10 mouse cellular contexts compared by ENCODE assay signal in the genomic region with DNA sequence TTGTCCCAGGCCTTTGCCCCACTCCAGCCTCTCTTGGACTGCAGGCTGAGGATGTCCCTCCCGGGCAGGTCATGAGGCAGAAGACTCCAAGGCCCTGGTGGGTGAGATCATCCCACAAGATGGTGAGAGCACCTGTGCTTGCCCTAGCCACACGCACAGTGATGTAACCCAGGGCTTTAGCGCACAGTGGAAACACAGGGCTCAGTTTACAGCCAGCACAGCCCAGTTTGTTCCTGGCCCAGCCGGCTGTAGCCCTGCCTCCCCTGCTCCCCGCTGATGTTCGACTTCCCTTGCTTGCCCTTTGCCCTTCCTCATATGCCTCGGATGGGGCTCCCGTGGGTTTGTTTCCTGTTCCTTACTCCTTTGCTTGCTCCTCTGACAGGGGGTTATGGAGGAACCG. TPM values are rescaled to one million over a fixed set of nuclear protein-coding genes. Genes with fewer than 3 reads are reported as not detected.
DNase-seq lines count a peak whose midpoint lies in the region; ATAC-seq and TF ChIP-seq lines count a peak whose summit lies in the region.
"Had no signal": no experiment of that assay in that cellular context is flagged by ENCODE, and none has a peak within 500 bp of the region (broad histone marks: within the 10 kb centered on the region; RNA-seq: fewer than 3 reads in every experiment).

No protein-coding gene starts in this region.

- H3K36me3 ChIP-seq in heart, embryonic 13.5 days, result peaks cover 69% of the 10 kb centered on the region
- H3K36me3 ChIP-seq in megakaryocyte, embryonic 14.5 days (replicated peaks; ENCODE audit: low read length), result peaks cover 4% of the 10 kb centered on the region
- H3K36me3 ChIP-seq: embryonic facial prominence, embryonic 13.5 days had no signal

- H3K27me3 ChIP-seq in heart, embryonic 13.5 days (replicated peaks), result no peaks in the 10 kb centered on the region
- peaks cover 2% of the 10 kb centered on the region for H3K27me3 ChIP-seq in megakaryocyte, embryonic 14.5 days (replicated peaks)
- H3K27me3 ChIP-seq: embryonic facial prominence, embryonic 13.5 days had no signal

- H3K27ac ChIP-seq in heart, embryonic 13.5 days (replicated peaks), result peak overlapping the region; percentile 98
- no peak overlapping the region for H3K27ac ChIP-seq in layer of hippocampus, adult 2 months
- H3K27ac ChIP-seq: embryonic facial prominence, embryonic 13.5 days had no signal

- no peak for TF ChIP-seq CTCF in layer of hippocampus, adult 2 months (conservative IDR thresholded peaks at IDR 0.05)

- H3K4me1 ChIP-seq in heart, embryonic 13.5 days, result peaks cover 85% of the 10 kb centered on the region
- peaks cover 87% of the 10 kb centered on the region for H3K4me1 ChIP-seq in megakaryocyte, embryonic 14.5 days

- H3K4me2 ChIP-seq in heart, embryonic 13.5 days, result no peak overlapping the region
- H3K4me2 ChIP-seq: embryonic facial prominence, embryonic 13.5 days had no signal

- DNase-seq in heart, postnatal 36 days, result no peak
- peak; percentile 35 for DNase-seq in forelimb bud, embryonic 11.5 days (ENCODE audit: low read depth, low spot score)
- no peak for DNase-seq in layer of hippocampus, adult 2 months (ENCODE audit: low spot score in 2 of 2)
- no peak for DNase-seq in adrenal gland, adult 18-20 months (ENCODE audit: low spot score in 2 of 2)
- DNase-seq in cerebellum, adult 9-11 months, result no peak
- DNase-seq: left cerebral cortex, postnatal 4 days had no signal

- 48% methylated on average over 9 of the region's 9 CpGs for WGBS in heart, embryonic 13.5 days

- no peak overlapping the region for H3K4me3 ChIP-seq in heart, embryonic 13.5 days
- peak overlapping the region; percentile 85 for H3K4me3 ChIP-seq in megakaryocyte, embryonic 14.5 days (replicated peaks)
- H3K4me3 ChIP-seq in layer of hippocampus, adult 2 months, result no peak overlapping the region
- H3K4me3 ChIP-seq: embryonic facial prominence, embryonic 13.5 days had no signal

- no peaks in the 10 kb centered on the region for H3K9me3 ChIP-seq in heart, embryonic 13.5 days
- no peaks in the 10 kb centered on the region for H3K9me3 ChIP-seq in megakaryocyte, embryonic 14.5 days
- H3K9me3 ChIP-seq: embryonic facial prominence, embryonic 13.5 days had no signal

- ATAC-seq in heart, embryonic 13.5 days (ENCODE audit: extremely low read depth, insufficient number of reproducible peaks, low FRiP score, low TSS enrichment), result no peak
- peak; percentile 44 for ATAC-seq in CD4-positive, CD25-positive, alpha-beta regulatory T cell, adult 4 months

- peak overlapping the region; percentile 15 for H3K9ac ChIP-seq in heart, embryonic 13.5 days
- H3K9ac ChIP-seq: embryonic facial prominence, embryonic 13.5 days had no signal

- intact Hi-C loops in heart, postnatal 36 days (cut with DNase I), result loop anchor here (5.0 kb wide), 1 partner anchor 63 kb away; no protein-coding TSS in a partner anchor

RNA-seq across cellular contexts. Expression of gene Alpk3, which starts 17.1 kb away (rescaled TPM):
- 21.4 and 23.5 TPM in 2 replicates for polyA plus RNA-seq in heart, embryonic 13.5 days (2015; fragmentation: Nextera tagmentation; extraction: Ambion mirVana)
- total RNA-seq in heart, postnatal 36 days (2021), result 100 to 1,000 TPM; 107 to 112 TPM
- polyA plus RNA-seq in CD4-positive, CD25-positive, alpha-beta regulatory T cell, adult 4 months (2017; shearing (Covaris generic)), result under 1 TPM; 0.29 to 0.46 TPM
- polyA plus RNA-seq in megakaryocyte, embryonic 14.5 days (2012; ENCODE audit: insufficient read depth, low replicate concordance), result 0.65 and 1.6 TPM in 2 replicates
- under 1 TPM; 0.64 to 0.67 TPM for total RNA-seq in layer of hippocampus, adult 2 months (2021)
- under 1 TPM; 0.17 to 0.48 TPM for total RNA-seq in adrenal gland, adult 18-20 months (2021)

RNA-seq across cellular contexts. Expression of gene Slc28a1, which starts 40.1 kb away (rescaled TPM):
- polyA plus RNA-seq in heart, embryonic 13.5 days (2015; fragmentation: Nextera tagmentation; extraction: Ambion mirVana), result 0.05 and 0.11 TPM in 2 replicates
- under 1 TPM in 1 of 2 experiments, not detected in 1; 0.16 TPM for total RNA-seq in heart, postnatal 36 days (2021)
- not detected for polyA plus RNA-seq in CD4-positive, CD25-positive, alpha-beta regulatory T cell, adult 4 months (2017; shearing (Covaris generic))
- polyA plus RNA-seq in megakaryocyte, embryonic 14.5 days (2012; ENCODE audit: insufficient read depth, low replicate concordance), result not detected in 2 replicates
- not detected for total RNA-seq in layer of hippocampus, adult 2 months (2021)
- total RNA-seq in adrenal gland, adult 18-20 months (2021), result under 1 TPM in 1 of 2 experiments, not detected in 1; 0.10 TPM
- polyA plus RNA-seq: embryonic facial prominence, embryonic 13.5 days had no signal

Comparison
In these comparisons a context has a peak if more than half of its experiments do, and no peak if none do; other contexts are left out.
1. RNA of gene Alpk3, which starts 17.1 kb away (total RNA-seq): 107 to 112 TPM in heart, postnatal 36 days; 0.64 to 0.67 TPM in layer of hippocampus, adult 2 months and 0.17 to 0.48 TPM in adrenal gland, adult 18-20 months; every median in the first group is over 10 times any median in the second.